Mouse (Mus musculus) lung, adult 2 months (tissue): Measurements from ENCODE around the gene Dner.

Experiments used
- CTCF ChIP-seq: fragments of 200-500 bp; IDR thresholded peaks from 2 replicates; pipeline ENCODE4 v1.5.1; 2011; ENCODE audit warnings: mild to moderate bottlenecking, low read length, control low read depth; ENCODE audit not compliant: insufficient read depth
- POLR2A ChIP-seq: fragments of 200-500 bp; IDR thresholded peaks from 2 replicates; pipeline ENCODE4 v1.6.1; 2011; ENCODE audit warnings: low read depth, mild to moderate bottlenecking, control low read depth, low read length, borderline replicate concordance; ENCODE audit errors: extremely low read depth

GRCm38 (mm10) chr1:84500673-84501072 is 195.3 kb downstream of the Dner start:
- TF ChIP-seq POLR2A (no peak), CTCF (no peak)
